Mouse (Mus musculus): Measurements from ENCODE around the gene Dagla. TPM values are rescaled to one million over a fixed set of nuclear protein-coding genes. Genes with fewer than 3 reads are reported as not detected.

The Dagla gene
- total RNA-seq, 2 experiments from 2014 or later: 8.3 TPM

DNA sequence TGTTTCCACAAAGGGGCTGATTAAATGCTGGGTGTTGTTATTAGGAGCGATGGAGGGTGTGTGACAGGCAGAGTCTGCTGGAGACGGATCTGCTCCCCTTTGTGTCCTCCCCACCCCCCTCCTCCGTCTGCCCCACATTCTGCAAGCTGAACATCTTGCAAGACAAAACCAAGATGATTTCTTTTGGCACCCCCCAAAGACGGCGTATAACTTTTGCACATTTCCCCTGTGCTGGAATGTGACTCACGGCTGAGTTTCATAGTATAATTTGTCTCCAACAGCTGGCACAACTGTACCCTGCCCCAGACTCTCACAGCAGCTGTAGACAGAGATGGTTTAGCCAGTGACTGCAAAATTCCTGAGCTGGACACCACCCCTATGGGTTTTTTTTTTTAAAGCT, 3.3 kb upstream of the Dagla start:
- no peak for DNase-seq (ENCODE audit: low spot score)

DNA sequence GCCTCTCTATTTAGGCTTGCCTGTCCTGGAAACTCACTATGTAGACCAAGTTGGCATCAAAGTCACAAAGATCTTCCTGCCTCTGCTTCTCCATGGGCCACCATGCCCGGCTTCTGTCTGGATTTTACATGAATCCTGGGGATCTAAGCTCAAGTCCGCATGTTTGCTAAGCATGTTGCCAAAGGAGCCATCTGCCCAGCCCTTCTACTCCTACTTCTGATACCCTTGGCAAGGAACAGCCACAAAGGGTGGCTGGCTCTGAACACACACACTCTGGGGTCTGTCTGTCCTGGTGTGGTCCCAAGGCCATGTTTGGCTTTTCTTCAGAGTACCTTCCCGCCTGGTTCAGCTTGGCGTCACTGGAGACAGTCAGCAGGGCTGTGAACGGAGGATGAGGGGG, 2.7 kb upstream of the Dagla start:
- DNase-seq (ENCODE audit: low spot score): no peak

DNA sequence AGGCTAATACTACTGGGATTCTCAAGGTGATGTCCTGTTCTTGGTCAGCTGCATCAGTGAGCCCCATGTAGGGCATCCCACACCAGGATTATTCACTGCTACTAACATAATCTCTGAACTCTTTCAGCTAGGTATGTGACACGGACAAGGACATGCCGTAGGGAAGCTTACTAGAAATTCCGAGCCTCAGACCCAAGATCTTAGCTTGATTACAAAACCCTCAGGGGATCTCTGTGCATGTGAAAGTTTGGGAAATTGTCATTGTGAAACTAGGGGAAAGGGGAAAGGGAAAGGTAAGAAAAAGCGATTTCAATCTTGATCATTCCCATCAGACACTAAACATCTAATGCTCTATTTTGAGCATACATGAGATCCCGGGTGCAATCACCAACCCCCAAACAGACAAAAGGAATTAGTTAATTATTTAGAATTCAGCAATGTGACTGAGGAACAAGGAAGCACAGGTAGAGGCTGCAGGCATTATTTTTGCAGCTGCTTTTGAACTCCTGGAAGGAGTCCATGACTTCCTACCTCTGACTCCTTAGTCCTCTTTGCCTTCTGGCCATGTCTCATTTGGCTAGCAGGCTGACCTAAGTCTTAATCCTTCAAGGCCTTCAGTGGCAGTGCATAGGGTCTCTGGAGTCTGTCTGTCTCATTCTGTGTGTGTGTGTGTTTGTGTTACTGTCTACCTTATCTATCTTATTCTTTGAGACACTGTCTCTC, 2.0 kb upstream of the Dagla start:
- no peak for DNase-seq (ENCODE audit: low spot score)

DNA sequence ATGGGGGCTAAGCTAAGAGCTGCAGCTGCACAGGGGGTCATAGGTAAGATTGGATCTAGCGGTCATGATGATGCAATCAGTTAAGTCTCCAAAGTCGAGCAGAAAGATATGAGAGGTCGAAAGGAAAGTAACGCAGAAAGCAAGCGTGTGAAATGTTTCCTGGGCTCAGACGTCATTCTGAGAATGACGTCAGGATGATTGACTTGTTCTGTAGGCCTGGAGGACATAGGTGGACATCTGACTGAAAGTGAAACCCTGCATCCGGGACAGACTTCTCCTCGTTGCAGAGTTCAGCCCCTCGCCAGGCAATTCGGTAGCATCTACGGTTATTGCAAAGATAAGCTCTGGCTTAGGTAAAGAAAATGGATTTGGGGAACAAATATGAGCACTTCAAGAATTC, 963 bp upstream of the Dagla start:
- DNase-seq (ENCODE audit: low spot score): no peak

DNA sequence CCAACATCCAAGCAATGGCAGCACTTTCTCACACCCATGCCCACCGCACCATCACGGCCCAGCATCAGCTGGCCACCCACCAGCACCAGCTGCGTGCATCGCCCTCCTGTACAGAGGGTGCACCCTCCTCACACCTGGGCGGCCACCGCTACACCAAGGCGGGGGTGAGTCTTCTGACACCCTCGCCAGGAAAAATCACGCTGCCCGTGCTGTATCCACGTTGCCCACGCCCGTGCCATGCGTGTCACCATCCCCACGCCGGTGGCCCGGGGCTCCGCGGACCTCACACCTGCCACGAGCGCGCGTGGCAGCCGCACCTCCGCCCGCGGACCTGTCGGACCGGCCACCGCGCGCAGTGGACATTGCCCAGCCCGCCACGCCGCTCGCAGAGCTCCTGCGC, 282 bp downstream of the Dagla start:
- DNase-seq (ENCODE audit: low spot score): no peak

DNA sequence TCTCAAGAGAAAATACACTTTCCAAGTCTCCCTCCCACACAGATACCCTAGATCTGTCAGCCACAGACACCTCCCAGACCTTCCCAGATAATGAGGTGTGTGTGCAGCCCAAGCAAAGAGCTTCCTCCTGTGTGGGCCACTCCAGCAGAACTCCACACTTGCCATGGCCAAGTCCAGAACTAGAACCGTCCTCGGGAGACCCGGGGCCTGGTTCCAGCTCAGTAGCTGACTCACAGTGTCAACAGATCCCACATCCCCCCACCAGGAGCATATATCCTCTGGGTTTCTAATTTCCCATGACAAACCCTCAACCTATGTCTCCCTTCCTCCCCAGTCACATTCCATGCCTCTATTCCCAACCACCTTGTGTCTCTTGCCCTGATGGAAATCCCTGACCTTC, 1.8 kb downstream of the Dagla start:
- DNase-seq (ENCODE audit: low spot score): no peak

DNA sequence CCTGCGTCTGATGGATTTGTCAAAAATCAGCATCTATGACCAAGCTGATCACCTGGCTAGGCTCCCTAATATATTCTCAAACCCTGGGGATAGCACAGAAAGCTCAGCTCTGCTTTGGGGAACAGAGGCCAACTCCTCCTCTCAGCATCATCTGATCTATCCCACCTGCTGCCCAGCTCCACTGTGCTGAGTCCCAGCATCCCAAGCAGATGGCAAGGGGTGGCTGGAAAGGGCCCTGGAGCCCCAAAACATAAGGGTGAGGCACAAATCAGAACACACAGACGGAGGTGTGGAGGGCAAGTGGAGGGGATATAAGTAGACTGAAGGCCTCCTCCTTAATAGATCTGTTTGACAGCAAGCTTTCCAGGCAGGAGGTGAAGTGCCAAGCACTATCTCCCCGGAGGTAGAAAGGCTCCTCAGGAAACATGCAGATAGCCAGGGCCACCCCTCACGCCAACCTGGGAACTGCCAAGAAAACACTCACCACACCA, 2.8 kb downstream of the Dagla start:
- DNase-seq (ENCODE audit: low spot score): no peak

DNA sequence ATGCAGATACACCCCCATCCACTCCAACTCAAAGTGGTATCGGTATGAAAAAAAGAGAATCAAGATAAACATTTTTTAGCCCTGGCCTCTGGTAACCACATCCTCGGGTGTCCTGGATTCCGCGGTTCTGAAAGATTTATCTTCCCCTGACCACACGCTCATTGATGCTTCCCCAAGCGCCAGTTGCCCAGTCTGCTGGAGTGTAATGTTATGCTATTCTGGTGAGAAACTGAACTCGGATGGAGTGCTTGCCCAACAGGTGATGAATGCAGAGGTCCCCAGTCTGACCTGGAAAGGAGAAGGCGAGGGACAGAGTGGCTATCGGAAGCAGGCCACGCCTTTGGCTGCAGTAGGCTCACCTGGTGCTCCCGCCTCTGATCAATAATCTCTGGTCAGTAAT, 3.4 kb downstream of the Dagla start:
- no peak for DNase-seq (ENCODE audit: low spot score)

DNA sequence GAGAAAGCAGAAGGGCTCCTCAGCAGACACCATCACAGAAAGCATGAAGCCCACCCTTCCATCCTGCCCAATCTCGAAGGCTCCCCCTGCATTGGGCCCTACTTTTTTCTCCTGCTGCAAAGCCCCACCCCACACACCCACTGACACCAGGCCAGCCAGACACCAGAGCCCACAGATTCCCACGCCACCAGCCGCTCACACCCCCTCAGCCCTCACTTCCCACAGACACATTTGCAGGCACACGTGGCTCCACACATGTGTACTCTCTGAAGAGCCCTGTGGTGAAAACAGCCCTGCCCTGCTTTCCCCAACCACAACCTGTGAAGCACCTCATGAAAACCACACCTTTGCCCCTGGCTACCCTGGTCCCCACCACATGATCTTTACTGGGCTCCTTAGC, 3.9 kb downstream of the Dagla start:
- DNase-seq (ENCODE audit: low spot score): no peak

DNA sequence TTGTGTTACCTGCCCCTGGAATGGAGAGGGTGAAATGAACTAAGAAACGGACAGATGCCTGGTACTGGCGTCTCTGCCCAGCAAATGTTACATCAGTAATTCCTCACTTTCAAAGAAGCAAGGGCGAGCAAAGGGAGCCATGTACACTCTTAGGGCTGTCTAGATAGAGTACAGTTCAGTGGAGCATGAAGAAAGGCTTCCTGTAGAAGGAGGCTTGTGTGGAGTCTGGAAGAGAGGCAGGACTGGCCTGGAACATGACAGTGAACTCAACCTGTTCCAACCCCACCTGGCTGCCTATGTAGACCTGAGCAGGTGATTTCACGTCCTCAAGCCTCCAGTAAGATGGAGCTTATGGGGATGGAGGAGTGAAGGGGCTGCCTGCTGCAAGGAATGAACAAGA, 6.4 kb downstream of the Dagla start:
- DNase-seq (ENCODE audit: low spot score): no peak

DNA sequence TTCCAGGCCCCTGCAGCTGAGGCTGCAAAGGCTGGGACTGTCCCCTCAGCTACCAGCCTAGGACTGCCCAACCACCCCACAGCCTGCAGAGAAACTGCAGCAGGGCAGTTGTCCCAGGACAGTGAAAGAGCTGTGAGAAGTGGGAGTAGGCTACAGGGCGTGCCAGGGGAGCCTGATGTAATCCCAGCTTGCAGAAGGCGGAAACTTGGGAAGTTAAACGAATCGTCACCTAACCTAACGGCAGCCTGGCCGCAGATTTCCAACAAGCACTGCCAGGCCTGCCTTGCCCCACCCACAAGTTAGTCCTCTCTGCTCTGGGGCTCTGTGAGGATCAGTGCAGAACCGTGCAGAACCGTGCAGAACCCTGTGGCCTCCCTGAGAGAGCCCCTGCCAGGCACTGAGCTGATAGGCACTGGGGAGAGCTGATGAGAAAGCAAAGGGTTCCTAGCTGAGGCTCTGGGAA, 7.6 kb downstream of the Dagla start:
- peak; percentile 77 for DNase-seq (ENCODE audit: low spot score)

DNA sequence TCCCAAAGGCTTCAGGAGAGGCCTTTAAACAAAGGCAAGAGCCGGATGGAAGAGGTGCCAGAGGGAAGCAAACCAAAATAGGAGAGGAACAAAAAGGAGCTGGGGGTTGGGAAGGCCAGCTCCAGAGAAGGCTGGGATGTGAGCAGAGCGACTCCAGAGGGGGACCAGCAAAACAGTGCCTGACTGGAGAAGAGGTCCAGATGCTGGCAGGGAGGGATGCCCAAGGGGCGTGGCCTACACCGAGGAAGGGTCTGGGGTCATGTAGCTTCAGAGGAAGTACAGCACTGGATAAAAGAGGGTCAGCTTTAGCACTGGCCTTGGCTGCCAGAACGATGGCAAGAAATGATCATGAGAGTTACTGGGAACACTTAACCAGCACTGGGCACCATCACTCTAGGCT, 8.4 kb downstream of the Dagla start:
- DNase-seq (ENCODE audit: low spot score): no peak

DNA sequence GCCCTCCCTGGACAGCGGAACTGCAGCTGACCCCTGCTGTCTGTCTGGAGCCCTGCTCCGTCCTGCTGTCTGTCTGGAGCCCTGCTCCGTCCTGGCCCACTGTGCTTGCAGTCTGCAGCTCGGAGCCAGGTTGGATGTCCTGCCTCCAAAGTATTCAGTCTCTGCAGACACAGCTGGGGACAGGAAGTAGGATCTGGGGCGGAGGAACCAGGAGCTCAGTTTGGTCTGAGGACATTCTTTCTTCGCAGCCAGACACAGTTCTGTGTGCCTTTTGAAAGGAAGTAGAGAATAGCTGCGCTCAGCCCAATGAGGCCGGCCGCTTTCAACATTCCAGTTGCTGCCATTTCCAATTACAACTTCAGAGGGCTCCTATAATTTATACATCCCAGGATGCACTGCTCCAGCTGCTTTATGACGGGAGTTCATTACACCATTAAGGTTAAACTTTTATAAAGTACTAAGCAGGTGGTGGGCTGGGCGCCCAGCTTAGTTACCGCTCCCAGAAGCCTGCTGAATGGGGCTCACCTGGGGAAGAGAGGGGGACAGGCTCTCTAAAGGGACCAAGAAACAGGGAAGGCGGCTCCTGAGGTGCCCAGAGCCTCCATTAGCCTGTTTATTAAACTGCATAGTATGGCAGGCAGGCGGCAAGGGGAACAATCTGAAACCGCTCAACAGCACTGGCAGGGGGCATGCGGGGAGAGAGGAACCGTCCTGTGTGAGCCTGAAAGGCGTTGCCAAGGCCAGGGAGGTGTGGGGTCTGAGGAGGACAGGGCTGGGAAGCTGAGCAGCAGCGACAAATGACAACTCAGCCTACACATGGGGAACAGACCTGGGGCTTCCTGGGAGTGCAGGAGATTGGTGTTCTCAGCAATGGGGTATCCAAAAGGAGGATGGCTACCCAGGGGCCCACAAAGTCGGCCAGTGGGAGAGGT, 9.8 kb downstream of the Dagla start:
- DNase-seq (ENCODE audit: low spot score): peak; percentile 53

DNA sequence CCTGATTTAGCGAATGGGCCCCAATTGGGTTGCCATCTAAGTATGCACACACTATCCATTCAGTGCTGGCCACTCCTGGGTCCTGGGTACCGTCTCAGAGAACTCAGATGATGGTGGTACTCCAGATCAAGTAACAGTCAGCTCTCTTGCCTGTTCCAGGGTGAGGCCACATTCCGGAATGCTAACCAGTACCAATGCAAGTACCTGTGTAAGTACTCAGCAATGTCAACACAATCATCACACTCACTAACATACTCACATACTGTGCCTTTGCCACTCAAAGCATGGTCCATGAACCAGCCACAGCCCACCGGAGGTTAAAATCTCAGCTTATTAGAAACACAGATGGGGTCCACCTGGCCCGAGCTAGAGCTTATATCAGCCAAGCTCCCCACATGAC, 10.7 kb downstream of the Dagla start:
- DNase-seq (ENCODE audit: low spot score): no peak

DNA sequence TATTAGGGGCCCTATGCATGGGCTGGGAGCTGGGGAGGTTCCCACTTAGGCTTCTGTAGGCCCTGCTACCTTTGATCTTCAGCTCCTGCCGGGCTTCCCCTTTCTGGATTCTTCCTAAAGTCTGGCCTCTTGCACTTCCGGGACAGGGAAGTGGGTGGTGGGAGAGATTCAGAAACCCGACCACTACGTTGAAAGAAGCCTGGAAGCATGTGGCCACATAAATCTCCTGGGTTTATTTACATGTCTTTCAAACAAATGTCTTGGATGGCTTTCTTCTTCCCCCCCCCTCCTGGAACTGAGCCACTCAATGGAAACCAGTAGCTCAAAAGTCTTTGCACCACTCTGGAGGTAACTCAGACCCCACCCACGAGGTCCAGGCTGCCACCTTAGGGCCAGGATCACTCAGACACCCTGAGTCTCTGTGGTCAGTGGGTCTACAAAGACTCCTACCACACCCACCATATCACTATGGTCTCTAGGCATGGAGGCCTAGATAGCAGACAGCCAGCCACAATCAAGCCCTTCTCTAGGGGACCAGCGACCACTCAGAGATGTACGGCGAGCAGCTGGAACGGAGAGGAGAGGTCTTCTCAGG, 12.7 kb downstream of the Dagla start:
- DNase-seq (ENCODE audit: low spot score): no peak

DNA sequence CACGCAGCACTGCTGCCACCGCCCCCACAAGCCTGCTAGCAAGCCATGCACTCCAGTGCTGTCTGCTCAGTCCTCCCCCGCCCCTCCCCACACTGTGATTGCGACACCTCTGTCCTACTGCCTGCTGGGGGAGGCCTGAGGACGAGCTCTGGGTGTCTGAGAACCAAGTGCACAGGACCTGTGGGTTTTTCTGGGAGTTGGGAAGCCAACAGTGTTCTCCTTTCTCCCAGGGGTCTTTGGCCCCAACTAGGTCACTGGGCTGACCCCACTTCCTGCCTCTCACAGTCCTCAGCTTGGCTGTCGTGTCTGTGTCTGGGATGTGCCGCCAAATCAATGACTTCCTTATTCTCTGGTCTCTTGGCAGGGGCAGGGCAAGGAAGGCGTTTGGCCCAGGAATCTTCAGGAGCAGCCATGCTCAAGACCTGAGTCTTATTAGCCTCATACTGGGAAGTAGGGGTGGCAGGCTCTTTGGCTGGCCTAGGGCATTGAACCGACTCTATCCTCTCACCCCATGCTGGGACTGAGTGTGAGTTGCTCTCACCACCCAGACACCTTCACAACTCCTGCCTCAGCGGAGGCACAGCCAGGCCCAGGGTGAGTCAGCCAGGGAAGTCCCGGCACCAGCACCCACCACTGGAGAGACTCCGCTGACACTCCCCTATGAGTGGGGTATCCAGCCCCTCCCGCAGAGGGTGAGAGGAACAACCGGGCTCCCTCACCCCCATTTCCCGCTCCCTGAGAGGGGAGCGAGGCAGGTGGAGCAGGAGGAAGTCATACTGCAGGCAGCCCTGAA, 14.3 kb downstream of the Dagla start:
- peak; percentile 65 for DNase-seq (ENCODE audit: low spot score)

DNA sequence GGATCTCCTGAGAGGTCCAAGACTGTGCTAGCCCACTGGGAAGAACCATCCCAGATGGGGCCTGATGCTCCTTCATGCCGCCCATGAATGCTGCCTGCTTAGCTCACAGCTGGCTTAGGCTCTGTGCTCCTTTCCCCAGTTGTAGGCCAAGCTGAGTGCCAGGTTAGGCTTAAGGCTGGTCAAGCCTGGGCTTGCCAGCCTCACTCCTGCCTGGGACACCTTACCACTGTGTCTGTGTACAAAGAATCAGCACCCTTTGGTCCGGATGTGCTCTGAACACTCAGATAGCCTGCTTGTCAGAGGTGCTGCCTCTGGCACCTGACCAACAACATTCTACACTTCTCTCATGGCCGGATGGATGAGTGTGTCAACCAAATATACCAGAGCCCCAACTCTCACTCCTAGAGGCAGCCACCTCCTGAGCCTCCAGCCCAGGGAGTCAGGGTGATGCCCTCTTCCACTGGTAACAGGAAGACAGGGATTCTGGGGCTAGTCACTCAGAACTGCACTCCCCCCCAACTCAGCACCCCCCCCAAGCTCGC, 15.0 kb downstream of the Dagla start:
- DNase-seq (ENCODE audit: low spot score): no peak

DNA sequence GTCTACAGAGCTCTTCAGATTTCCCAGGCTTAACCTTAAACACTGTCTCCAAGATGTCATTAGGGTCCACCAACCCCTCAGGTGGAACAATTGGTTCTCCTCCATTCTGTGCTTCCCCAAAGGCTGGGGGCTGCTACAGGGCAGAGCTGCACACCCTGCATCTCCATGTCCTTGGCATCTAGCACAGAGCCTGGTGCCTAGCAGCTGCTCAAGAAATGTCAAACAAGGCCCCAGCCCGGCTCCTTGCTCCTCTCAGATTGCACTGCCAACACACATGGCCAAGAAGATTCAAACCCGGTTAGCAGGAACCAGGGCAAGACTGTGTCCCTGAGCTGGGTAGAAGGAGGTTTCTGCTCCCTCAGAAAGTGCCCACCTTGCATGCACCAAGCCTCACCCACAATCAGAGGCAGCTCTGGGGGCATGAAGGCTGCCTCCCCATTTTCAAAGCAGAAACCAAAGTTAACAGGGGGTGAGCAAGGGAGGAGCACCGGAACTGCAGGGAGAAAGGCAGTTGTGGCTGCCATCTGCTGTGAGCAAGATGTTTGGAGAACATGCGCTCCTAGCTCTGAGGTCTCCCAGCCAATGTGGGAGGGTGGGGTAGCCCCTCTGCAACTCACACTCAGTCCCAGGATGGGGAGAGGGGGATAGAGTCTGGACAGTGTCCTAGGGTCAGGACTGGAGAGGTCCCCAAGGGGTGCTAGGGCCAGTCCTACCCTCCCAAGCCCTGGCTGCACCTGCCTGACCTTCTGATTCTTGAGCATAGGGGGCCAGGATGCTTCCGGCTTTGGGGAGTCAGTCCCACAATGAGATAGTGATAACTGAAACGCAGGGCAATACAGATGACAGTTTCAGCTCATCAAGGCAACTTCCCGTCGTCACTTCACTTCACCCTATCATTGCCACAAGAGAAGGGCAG, 16.3 kb downstream of the Dagla start:
- DNase-seq (ENCODE audit: low spot score): peak; percentile 71

DNA sequence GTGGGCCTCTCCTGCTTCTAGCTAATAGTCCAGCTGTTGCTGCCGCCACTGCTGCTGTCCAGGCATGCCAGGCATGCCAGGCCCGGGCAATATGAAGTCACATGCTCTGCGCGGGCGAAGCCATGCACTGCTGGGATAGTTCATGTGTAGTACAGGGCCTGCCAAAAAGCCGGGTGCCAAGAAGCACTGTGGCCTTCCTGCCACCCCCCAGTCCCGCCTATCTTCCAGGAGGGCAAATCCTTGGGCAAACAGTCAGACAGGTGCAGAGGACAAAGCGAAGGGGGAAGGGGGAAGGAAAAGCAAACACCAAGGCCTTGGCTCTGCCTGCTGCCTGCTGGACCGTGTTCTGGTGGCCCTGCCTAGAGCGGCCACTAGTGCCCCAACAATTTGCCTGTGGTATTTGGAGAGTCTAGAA, 18.2 kb downstream of the Dagla start:
- DNase-seq (ENCODE audit: low spot score): no peak
